Mouse (Mus musculus) ovary, postnatal 36 days (tissue): ENCODE results near the gene Gpr156.
A peak's percentile ranks its signal among the peaks of the same experiment; 100 is the strongest.
"Not testable (repeated sequence)": the region's sequence is repeated elsewhere in the genome, so short reads cannot be mapped to it uniquely, and the experiment has no call there.

Experiments used
- DNase-seq: peaks from one replicate; pipeline ENCODE4 v3.0.0; 2022; ENCODE audit warnings: low spot score, mixed read lengths

The Gpr156 gene

DNA sequence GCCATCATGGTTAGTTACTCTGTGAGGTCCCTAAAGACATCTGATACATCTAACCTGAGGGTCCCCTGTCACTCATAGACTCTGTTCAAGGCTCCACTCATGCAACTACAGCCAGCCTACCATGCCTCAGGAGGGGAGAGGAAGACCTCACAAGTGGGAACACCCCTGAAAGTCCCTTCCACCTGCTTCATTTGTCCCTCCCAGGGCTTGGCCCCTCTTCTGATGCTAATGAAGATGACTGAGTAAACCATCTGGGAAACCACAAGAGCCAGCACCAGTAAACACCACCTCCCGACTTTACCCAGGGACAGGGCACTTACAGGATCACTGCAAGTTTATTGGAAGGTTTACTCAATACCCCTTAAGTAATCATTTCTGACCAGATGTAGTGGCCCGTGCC, 85.5 kb downstream of the Gpr156 start:
- no peak for DNase-seq

DNA sequence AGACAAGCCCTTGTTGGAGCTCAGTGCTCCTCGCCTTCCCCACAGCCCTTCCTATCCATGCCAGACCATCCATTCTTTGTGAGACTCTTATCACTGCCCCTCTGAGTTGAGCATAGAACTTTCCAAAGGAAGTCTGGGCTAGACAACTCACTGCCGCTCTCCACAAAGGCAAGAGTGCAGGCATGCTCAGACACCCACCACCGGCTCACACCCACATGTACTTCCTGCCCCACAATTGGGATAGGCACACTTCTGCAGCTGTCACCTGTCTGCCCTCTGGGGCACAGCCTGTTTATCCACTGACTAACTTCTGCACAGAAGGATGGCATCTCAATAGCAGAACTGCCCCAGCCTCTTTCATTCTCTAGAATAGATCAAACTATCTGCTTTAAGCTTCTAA, 86.2 kb downstream of the Gpr156 start:
- no peak for DNase-seq

DNA sequence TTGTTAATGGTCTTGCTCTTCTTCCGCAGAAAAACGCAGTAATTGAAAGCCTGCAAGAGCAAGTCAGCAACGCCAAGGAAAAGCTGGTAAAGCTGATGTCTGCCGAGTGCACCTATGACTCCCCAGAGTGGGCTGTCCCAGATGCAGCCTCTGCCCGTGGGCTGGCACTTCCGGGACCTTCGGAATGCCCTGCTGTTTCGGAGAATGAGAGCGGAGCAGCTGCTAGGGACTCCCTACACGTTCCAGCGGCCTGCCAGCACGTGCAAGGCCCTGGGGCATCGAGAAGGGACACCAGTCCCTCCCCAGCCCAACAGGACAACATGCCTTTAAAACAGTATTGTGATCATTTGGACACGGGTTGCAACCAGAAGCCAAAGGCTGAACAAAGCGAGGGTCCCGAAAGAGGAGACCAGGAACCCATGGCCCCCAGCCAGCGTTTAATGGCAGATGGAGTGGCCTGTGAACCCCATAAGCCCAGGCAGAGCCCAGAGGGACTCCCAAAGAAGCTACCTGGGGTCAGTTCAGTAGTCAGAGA, 88.3 kb downstream of the Gpr156 start:
- no peak for DNase-seq

DNA sequence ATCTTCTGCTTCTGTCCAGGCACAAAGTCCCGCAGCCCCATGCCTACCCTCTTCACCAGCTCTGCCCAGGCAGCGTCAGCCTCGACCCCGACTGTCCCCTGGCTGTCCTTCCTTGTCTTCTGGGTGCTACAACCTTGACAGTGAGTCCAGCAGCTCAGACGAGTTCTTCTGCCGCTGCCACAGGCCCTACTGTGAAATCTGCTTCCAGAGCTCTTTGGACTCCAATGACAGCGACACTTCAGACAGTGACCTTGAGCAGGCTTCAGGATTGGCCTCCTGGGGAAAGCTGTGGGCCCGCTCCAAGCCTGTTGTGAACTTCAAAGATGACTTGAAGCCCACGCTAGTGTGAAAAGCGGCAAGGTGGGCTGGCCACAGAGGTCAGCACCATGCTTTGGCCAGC, 89.2 kb downstream of the Gpr156 start:
- DNase-seq: no peak

DNA sequence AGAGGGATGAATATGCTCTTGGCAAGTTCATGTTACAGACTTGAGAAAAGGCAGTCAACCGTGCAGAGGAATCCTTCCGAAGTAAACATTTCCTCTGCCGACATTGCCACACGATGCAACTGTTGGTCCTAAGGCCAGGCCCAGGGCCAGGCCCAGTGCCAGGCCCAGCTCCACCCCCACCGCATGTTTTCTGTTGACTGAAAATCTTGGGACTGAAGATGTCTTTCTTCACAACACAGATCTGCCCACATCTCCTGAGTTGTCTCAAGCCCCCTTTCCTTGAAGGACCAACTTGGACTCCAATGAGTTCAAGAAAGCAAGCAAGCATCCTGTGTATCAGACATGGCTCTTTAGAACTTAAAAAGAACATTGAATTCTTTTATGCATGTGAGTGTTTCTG, 92.1 kb downstream of the Gpr156 start:
- no peak for DNase-seq

DNA sequence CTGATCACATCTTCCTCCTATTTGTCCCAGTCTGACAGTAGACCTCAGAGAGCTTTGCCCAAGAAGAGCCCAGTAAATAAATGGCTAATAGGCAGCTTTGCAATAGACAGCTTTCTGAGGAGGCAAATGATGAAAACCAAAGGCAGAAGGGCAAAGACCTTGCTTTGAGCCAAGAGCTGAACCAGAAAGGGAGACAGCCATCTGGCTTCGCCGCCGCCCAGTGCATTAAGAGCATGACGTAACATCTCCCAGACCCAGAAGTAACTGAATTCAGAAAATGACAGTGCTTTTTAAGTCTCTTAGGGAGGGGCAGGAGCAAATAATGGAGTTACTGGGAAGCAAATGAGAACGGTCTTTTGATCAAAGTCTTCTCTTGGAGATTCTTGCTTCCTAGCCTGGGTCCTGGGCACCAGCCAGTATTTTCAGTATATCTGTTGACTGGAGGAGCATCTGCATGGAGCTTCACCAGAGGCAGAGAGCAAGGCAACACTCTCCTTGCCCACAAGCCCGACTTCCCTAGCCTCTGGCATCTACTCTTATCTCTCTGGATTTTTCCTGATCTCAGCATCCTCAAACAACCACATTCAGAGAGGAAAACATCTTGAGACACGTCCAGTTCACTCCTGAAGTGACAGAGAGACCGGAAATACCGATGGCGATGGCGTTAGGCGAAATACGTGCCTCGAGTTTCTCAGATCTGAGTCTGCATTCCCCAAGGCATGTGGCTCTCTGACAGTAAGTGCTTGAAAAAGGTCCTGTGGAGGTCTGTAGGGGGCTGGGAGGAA, 92.9 kb downstream of the Gpr156 start:
- no peak for DNase-seq

DNA sequence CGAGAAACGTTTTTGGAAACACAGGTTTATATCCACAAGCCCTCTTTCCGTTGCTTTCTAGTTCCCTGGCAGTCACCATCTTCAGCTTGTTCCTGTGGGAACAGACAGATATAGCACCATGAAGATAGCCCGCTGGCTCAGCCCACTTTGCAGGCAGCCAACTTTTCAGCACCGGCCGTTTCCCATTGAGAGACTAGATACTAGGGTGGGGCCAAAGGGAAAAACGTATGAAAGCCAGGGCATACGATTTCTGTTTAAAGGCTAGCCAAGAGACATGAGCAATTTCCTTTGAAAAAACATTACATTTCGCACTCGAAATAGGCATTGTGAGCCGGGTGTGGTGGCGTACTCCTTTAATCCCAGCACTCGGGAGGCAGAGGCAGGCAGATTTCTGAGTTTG, 95.2 kb downstream of the Gpr156 start:
- no peak for DNase-seq

DNA sequence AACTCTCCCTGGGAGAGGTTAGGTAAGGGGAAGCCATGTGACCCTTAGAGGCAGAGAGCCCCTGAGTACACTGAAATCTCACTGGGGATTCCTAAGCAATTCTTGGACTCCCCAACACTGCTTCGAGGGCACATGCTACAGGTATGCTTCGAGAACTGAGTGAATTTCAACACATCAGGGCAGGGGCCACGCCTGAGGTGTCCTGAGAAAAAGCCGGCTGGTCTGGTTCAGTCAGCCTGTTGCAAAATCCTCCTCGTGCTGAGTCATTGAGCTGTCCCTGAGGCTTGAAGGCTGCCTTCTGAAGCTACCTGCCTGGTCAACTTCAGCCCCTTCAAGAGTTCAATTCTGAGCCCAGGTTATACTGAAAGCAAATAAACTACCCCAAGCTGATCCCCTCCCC, 96.1 kb downstream of the Gpr156 start:
- DNase-seq: no peak

DNA sequence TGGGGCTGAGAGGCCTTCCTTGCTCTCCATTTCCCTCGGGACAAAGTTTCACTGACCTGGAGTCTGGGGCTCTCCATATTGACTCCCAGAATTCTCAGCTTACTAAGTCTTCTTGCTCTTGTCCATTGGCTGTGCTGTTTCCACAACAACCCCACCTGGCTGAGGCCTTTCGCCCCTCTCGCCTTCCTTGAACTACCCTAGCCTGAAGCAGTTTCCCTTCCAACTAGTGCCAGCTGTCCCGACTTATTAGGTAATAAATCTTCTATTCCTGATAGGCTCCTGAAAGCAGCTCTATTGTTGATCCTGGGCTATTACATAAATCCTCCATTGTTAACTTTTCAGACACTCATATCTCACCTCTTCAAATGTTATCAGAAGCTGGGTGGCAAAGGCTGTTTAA, 96.6 kb downstream of the Gpr156 start:
- DNase-seq: no peak

DNA sequence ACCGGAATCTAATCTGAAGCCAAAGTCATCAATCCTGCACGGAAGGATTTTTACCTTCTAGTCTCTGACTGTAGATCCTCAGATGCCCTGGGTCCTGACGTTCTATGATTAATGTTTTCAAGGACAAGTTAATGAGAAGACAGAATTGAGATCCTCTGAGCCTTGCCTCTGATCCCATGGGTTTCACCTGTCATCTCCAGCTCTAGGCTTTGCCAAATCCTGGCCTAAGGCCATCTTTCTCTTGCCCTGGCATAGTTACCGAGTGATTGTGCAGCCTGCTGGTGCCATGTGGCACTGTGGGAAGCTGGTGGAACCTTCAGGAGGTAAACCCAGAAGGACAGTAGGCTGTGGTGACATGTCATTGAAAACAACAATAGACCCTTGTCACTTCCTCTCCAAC, 98.7 kb downstream of the Gpr156 start:
- no peak for DNase-seq

DNA sequence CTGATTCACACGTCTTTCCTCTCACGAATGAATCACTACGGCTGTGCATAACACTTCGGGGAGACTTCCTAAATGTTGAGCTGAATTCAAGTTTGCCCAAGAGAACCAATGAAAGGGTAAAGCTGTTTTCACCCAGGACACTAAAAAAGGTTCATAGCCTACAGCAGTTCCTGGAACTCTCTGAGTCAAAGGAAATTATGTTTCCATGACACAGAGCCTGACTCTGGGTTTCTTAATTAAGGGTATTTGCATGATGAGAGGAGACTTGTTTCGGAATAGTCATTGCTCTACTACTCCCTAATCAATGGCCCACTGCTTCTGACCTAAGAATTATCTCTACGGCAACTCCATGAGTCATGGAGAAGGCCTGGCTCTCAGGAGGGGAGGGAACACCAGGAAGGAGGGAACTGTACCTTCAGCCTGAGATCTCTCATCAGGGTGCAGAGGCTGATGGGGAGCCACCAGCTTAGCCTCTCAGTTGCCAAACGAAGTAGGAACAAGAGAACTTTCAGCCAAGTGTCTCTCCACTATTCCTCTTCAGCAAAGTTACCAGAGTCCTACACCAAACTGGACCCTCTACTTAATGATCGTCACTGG, 100.7 kb downstream of the Gpr156 start:
- no peak for DNase-seq

DNA sequence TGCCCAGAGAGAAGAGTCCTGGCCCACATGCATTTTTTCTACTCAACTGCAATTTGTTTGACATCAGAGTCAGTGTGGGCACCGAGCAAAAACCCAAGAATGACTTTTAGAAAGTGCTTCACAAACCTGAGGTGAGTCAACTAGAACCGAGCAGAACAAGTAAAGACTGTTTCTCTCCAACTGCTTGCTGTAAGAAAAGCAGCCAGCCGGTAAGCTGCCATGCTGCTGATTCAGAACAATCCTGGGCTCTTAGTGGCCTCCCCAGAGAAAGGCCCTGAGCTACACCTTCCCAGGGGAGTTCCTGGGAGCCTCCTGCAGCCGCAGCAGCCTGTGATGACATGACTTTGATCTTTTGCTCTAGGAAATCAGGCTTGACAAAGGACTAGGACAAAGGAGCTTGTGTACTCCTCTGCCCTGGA, 101.7 kb downstream of the Gpr156 start:
- no peak for DNase-seq

DNA sequence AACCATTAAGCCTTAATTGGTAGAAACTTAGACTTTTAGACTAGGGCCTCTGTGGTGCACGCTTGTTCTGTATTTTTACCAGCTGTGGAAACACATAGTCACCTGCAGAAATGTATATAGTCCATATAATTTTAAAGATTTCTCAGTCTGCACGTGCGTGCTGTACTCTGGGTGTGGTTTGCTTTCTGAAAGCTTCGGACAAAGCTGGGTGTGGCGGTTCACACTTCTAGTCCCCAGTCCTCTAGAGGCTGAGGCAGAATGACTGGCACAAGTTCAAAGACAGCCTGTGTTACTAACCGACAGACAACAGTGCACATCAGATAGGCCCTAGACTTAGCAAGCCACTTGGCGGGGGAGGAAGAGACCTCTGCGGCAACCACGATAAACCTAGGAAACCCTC, 116.3 kb downstream of the Gpr156 start:
- no peak for DNase-seq

DNA sequence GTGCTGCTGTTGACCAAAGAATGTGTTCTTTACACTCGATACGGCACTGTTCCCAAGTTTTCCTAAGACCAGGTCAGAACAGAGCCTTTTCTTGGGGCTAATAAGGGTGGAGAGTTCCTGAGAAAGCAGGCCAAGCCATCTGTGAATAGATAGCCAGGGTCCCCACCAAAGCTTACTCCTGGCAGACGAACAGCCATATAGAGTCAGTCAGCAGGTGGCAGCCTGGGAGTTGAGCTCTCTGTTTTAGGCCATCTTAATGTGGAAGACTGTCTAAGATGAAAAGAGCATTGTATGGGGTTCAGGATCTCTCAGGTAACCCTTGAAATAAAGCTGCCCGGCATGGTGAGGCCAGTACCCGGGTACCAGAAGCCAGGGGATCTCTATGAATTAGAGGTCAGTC, 116.8 kb downstream of the Gpr156 start:
- DNase-seq: peak; percentile 9

DNA sequence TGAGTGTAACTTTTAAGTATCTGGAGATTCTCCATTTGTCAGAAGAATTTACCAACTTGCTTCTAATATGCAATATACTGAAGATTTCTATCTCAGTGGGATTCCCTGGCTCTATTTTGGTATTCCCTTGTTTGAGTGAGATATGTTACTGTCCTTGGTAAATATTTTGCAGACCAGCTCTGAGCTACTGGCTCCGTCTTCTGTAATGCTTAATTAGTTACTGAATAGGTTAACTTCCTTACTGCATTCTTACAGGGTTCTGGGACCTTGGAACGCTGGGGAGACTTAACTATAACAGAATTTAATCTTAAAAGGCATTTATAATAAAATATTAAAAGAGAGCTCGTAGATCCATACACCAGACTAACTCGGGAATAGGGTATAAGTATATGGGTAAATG, 121.8 kb downstream of the Gpr156 start:
- not testable (repeated sequence) for DNase-seq

DNA sequence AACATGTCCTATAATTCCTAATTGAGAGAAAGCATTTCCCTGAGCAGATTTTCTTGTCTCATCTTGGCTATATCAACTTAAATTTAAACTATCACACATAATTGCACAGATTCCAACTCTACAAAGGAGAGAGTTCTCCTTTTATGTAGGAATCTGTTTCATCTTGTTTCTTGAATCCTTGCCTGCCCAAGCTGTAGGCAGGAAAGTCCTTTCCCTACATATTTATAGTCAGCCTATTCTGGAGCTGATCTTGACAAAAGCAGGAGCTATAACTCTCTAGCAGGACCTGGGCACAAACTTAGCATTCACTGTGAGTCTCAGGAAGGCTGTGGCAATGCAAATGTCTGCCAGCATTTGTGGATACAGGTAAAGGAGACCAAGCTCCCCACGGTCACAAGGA, 125.9 kb downstream of the Gpr156 start:
- no peak for DNase-seq

DNA sequence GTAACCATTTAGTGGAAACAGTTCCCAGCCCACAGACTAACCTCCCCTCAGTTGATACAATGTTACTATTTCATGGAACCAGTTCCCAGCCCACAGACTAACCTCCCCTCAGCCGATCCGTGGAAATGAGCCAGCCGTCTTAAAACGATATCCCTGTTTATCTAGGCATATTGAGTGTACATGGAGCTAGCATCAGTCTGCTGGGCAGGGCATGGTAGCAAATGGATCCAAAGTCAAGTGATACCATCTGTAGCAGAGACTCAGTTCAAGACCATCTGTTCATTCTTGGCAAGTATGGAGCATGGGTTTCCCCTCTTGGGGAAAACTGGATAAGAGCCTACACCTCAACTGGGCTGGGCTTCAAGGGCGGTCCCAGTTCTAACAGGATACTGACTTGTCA, 128.3 kb downstream of the Gpr156 start:
- no peak for DNase-seq

DNA sequence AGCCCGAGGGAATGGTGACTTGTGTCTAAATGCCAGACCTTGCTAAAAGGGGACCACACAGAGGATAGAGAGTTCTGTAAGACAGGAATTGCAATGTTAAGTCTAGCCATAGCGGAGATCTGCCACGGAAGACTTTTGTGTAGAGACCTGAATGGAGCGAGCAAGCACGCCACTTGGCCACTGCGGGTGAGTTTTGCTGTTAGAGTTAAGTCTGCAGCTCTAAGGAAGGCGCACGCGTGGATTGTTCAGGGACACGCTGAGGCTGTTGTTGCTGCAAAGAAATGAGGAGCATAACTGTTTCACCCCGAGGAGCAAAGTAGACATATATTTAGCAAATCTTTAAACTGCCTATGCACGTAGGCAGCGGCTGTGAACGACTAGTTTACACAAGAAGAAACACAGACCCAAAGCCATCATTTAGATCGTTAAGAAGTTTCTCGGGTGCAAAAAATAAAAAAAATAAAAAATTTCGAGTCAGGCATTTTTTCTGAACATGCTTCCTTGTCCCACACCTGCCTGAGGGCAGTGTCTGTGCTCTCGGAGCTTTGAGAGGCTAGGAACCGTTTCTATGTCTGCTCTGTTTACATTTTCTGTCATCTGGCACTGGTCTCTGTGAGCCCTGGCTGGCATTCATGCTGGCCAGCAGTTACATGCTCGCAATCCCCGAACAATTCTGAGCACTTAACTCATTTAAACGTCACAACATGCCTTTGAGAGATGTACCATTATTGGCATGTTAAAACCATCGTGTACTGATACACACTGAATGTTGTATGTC, 131.7 kb downstream of the Gpr156 start:
- DNase-seq: no peak
